Mouse (Mus musculus) midbrain, embryonic 11.5 days (tissue): ENCODE measurements around the gene Vmn1r2. TPM values are rescaled to one million over a fixed set of nuclear protein-coding genes. Genes with fewer than 3 reads are reported as not detected.
"Not testable (repeated sequence)": the region's sequence is repeated elsewhere in the genome, so short reads cannot be mapped to it uniquely, and the experiment has no call there.

Source experiments
- ATAC-seq: fragments of 200-750 bp; cut with Nextera tagmentation; 2 replicates; pipeline ENCODE4 v1.8.0; 2017; ENCODE audit warnings: moderate TSS enrichment, moderate library complexity; ENCODE audit not compliant: low FRiP score
- DNase-seq: peaks from one replicate; pipeline ENCODE4 v3.0.0; 2015; ENCODE audit warnings: low spot score; ENCODE audit errors: missing footprints
- H3K27ac ChIP-seq: fragments of 300-500 bp; sonication (generic); 2 replicates; pipeline ENCODE4 v1.5.1; 2014; ENCODE audit warnings: low read depth, low read length
- H3K27me3 ChIP-seq: fragments of 300-500 bp; sonication (generic); 2 replicates; pipeline ENCODE4 v1.6.1; 2014; ENCODE audit warnings: mild to moderate bottlenecking, low read length, moderate library complexity, mixed read lengths; ENCODE audit not compliant: control insufficient read depth, insufficient read depth
- H3K36me3 ChIP-seq: fragments of 300-500 bp; sonication (generic); 2 replicates; pipeline ENCODE4 v1.6.1; 2014; ENCODE audit warnings: mild to moderate bottlenecking, low read length, moderate library complexity, mixed read lengths; ENCODE audit not compliant: control insufficient read depth, insufficient read depth
- H3K4me1 ChIP-seq: fragments of 300-500 bp; sonication (generic); 2 replicates; pipeline ENCODE4 v1.6.1; 2014; ENCODE audit warnings: low read length; ENCODE audit not compliant: control insufficient read depth, insufficient read depth
- H3K4me2 ChIP-seq: fragments of 300-500 bp; sonication (generic); 2 replicates; pipeline ENCODE4 v1.6.1; 2014; ENCODE audit warnings: mild to moderate bottlenecking, moderate library complexity
- H3K4me3 ChIP-seq: fragments of 300-500 bp; sonication (generic); 2 replicates; pipeline ENCODE4 v1.5.1; 2014; ENCODE audit warnings: low read depth, low read length
- H3K9ac ChIP-seq: fragments of 300-500 bp; sonication (generic); 2 replicates; pipeline ENCODE4 v1.6.1; 2014; ENCODE audit warnings: low read length
- H3K9me3 ChIP-seq: fragments of 300-500 bp; sonication (generic); 2 replicates; pipeline ENCODE4 v1.6.1; 2016; ENCODE audit warnings: low read length; ENCODE audit not compliant: control insufficient read depth
- WGBS: fragments of 180-500 bp; shearing (Covaris S2); extraction: QIAGEN DNeasy Blood & Tissue Kit; methylation state at CpG from one replicate; pipeline ENCODE4 v1.1.7; 2014; 5-methylcytosine and 5-hydroxymethylcytosine counted together
- polyA plus RNA-seq: library from polyadenylated mRNA; unstranded; fragments of >200 nt; fragmentation: Nextera tagmentation; extraction: Ambion mirVana; gene quantifications from 2 replicates; pipeline ENCODE4 v1.2.1, GENCODE M21; 2014

Vmn1r2 gene
- not detected in 2 replicates for polyA plus RNA-seq

- H3K27ac ChIP-seq, H3K9ac ChIP-seq, H3K27me3 ChIP-seq, H3K9me3 ChIP-seq, H3K4me2 ChIP-seq, H3K36me3 ChIP-seq, ATAC-seq, DNase-seq, H3K4me1 ChIP-seq, H3K4me3 ChIP-seq: not testable (repeated sequence)
- WGBS = no CpG with 5 or more reads among the region's 1 CpGs
These were observed at the start of gene Vmn1r2 for GRCm38 (mm10) chr4:3167020-3167419. TSS of gene Vmn1r2 (plus strand) at chr4:3167320.

- not testable (repeated sequence) for ATAC-seq
- WGBS = no CpG with 5 or more reads among the region's 3 CpGs
These were observed 19.2 kb upstream of the Vmn1r2 start for GRCm38 (mm10) chr4:3147926-3148325.

GRCm38 (mm10) chr4:3153320-3153719, 13.8 kb upstream of the Vmn1r2 start:
- not testable (repeated sequence) for H3K27ac ChIP-seq, H3K9ac ChIP-seq, H3K9me3 ChIP-seq, H3K4me1 ChIP-seq, DNase-seq, H3K36me3 ChIP-seq, ATAC-seq, H3K4me2 ChIP-seq, H3K27me3 ChIP-seq, H3K4me3 ChIP-seq
- 71% methylated on average over 2 of the region's 2 CpGs for WGBS

More at GRCm38 (mm10) chr4:3147926-3148325, 19.2 kb upstream of the Vmn1r2 start:
- H3K27ac ChIP-seq, H3K9me3 ChIP-seq, H3K27me3 ChIP-seq, H3K9ac ChIP-seq, DNase-seq, H3K36me3 ChIP-seq, H3K4me3 ChIP-seq, H3K4me1 ChIP-seq, H3K4me2 ChIP-seq: not testable (repeated sequence)

- H3K4me3 ChIP-seq, DNase-seq, H3K4me1 ChIP-seq, ATAC-seq, H3K27ac ChIP-seq, H3K4me2 ChIP-seq, H3K9ac ChIP-seq, H3K9me3 ChIP-seq, H3K36me3 ChIP-seq, H3K27me3 ChIP-seq: not testable (repeated sequence)
These were observed 2.7 kb upstream of the Vmn1r2 start for GRCm38 (mm10) chr4:3164429-3164828.

- H3K27ac ChIP-seq = no peak overlapping the region
- H3K9me3 ChIP-seq = peaks cover 4% of the 10 kb centered on the region
- no peaks in the 10 kb centered on the region for H3K27me3 ChIP-seq
- ATAC-seq (no peak), DNase-seq (peak; percentile 81)
- 92% methylated on average over 4 of the region's 4 CpGs for WGBS
- H3K4me2 ChIP-seq = no peak overlapping the region
- H3K4me3 ChIP-seq = no peak overlapping the region
- no peak overlapping the region for H3K9ac ChIP-seq
- no peaks in the 10 kb centered on the region for H3K4me1 ChIP-seq
- no peaks in the 10 kb centered on the region for H3K36me3 ChIP-seq
These were observed 2.1 kb upstream of the Vmn1r2 start for GRCm38 (mm10) chr4:3165046-3165445.

GRCm38 (mm10) chr4:3174586-3174985, 7.5 kb downstream of the Vmn1r2 start:
- not testable (repeated sequence) for H3K36me3 ChIP-seq, H3K27me3 ChIP-seq, H3K4me3 ChIP-seq, H3K27ac ChIP-seq, H3K9ac ChIP-seq, H3K4me2 ChIP-seq, H3K4me1 ChIP-seq, DNase-seq, ATAC-seq
- WGBS = 77% methylated on average over 4 of the region's 4 CpGs
- peaks cover 17% of the 10 kb centered on the region for H3K9me3 ChIP-seq

- not testable (repeated sequence) for H3K9ac ChIP-seq, DNase-seq, H3K4me2 ChIP-seq, H3K4me3 ChIP-seq, ATAC-seq, H3K4me1 ChIP-seq, H3K36me3 ChIP-seq, H3K27ac ChIP-seq, H3K27me3 ChIP-seq
- 88% methylated on average over 5 of the region's 8 CpGs for WGBS
- H3K9me3 ChIP-seq = peaks cover 26% of the 10 kb centered on the region
These were observed 8.6 kb downstream of the Vmn1r2 start for GRCm38 (mm10) chr4:3175756-3176155.

- not testable (repeated sequence) for H3K4me2 ChIP-seq, DNase-seq, H3K27ac ChIP-seq, H3K4me1 ChIP-seq, H3K4me3 ChIP-seq, H3K9ac ChIP-seq, ATAC-seq, H3K36me3 ChIP-seq, H3K27me3 ChIP-seq
- peaks cover 27% of the 10 kb centered on the region for H3K9me3 ChIP-seq
- WGBS = 88% methylated on average over 6 of the region's 6 CpGs
These were observed 9.1 kb downstream of the Vmn1r2 start for GRCm38 (mm10) chr4:3176195-3176594.

- 83% methylated on average over 10 of the region's 10 CpGs for WGBS
- H3K27ac ChIP-seq, ATAC-seq, H3K4me3 ChIP-seq, H3K4me2 ChIP-seq, H3K4me1 ChIP-seq, H3K9ac ChIP-seq, DNase-seq, H3K27me3 ChIP-seq, H3K36me3 ChIP-seq: not testable (repeated sequence)
- H3K9me3 ChIP-seq = peaks cover 29% of the 10 kb centered on the region
These were observed 9.8 kb downstream of the Vmn1r2 start for GRCm38 (mm10) chr4:3176746-3177490.
